Mouse (Mus musculus): ENCODE measurements at regions not wholly inside any gene's neighbourhood (a gene's known extent, or its start where the extent isn't known, plus 50 kb on each side); places are given as distances from the start of the nearest gene placed in this dataset.

GRCm38 (mm10) chr7:52510686-52511085, 495.2 kb upstream of the 1700015G11Rik start:
- ATAC-seq (no peak), DNase-seq (no peak)
- no peaks in the 10 kb centered on the region for H3K27me3 ChIP-seq (ENCODE audit: insufficient read depth, low read length)
- H3K27ac ChIP-seq (ENCODE audit: low read depth) = no peak overlapping the region
- no peaks in the 10 kb centered on the region for H3K4me1 ChIP-seq (ENCODE audit: insufficient read depth)
- no peak overlapping the region for H3K9ac ChIP-seq (replicated peaks)
- no peaks in the 10 kb centered on the region for H3K9me3 ChIP-seq (ENCODE audit: low read length)
- H3K4me3 ChIP-seq (ENCODE audit: low read depth, low read length) = no peak overlapping the region
- TF ChIP-seq CTCF (IDR thresholded peaks at IDR 0.05; ENCODE audit: low read depth) (no peak), EP300 (IDR thresholded peaks at IDR 0.05; ENCODE audit: low read depth) (no peak)
- H3K36me3 ChIP-seq (replicated peaks; ENCODE audit: insufficient read depth, low read length) = no peaks in the 10 kb centered on the region
- H3K4me2 ChIP-seq (ENCODE audit: low read depth, low read length) = no peak overlapping the region

- 61% methylated on average over 1 of the region's 1 CpGs for WGBS (ENCODE audit: insufficient replicate concordance)
- Histone ChIP-seq H3K4me3 (ENCODE audit: low read depth, low read length) (no peak overlapping the region), H3K4me2 (ENCODE audit: low read depth, low read length) (no peak overlapping the region), H3K9ac (replicated peaks) (no peak overlapping the region), H3K36me3 (replicated peaks; ENCODE audit: insufficient read depth, low read length) (no peaks in the 10 kb centered on the region), H3K27ac (ENCODE audit: low read depth) (no peak overlapping the region), H3K9me3 (ENCODE audit: low read length) (no peaks in the 10 kb centered on the region), H3K4me1 (ENCODE audit: insufficient read depth) (no peaks in the 10 kb centered on the region), H3K27me3 (ENCODE audit: insufficient read depth, low read length) (no peaks in the 10 kb centered on the region)
- ATAC-seq (no peak), DNase-seq (no peak)
- no peak for TF ChIP-seq EP300 (IDR thresholded peaks at IDR 0.05; ENCODE audit: low read depth)
- TF ChIP-seq CTCF (IDR thresholded peaks at IDR 0.05; ENCODE audit: low read depth) = no peak
These were observed 492.5 kb upstream of the 1700015G11Rik start for GRCm38 (mm10) chr7:52507988-52508387.

GRCm38 (mm10) chr7:52467135-52467534, 451.6 kb upstream of the 1700015G11Rik start:
- H3K27me3 ChIP-seq (ENCODE audit: insufficient read depth, low read length) = no peaks in the 10 kb centered on the region
- no peaks in the 10 kb centered on the region for H3K36me3 ChIP-seq (replicated peaks; ENCODE audit: insufficient read depth, low read length)
- no peak overlapping the region for H3K4me3 ChIP-seq (ENCODE audit: low read depth, low read length)
- H3K4me2 ChIP-seq (ENCODE audit: low read depth, low read length) = no peak overlapping the region
- H3K9me3 ChIP-seq (ENCODE audit: low read length) = no peaks in the 10 kb centered on the region; the same call in 1 of the 2 replicates
- H3K9ac ChIP-seq (replicated peaks) = no peak overlapping the region
- DNase-seq (no peak), ATAC-seq (no peak)
- H3K27ac ChIP-seq (ENCODE audit: low read depth) = no peak overlapping the region
- no peaks in the 10 kb centered on the region for H3K4me1 ChIP-seq (ENCODE audit: insufficient read depth)
- TF ChIP-seq EP300 (IDR thresholded peaks at IDR 0.05; ENCODE audit: low read depth) = no peak
- TF ChIP-seq CTCF (IDR thresholded peaks at IDR 0.05; ENCODE audit: low read depth) = peak; percentile 33

GRCm38 (mm10) chr7:52466585-52466984, 451.1 kb upstream of the 1700015G11Rik start:
- no peak for ATAC-seq
- no peaks in the 10 kb centered on the region; the same call in 1 of the 2 replicates for H3K9me3 ChIP-seq (ENCODE audit: low read length)
- WGBS (ENCODE audit: insufficient replicate concordance) = 73% methylated on average over 9 of the region's 9 CpGs

More at GRCm38 (mm10) chr7:52466585-52466984, 451.1 kb upstream of the 1700015G11Rik start:
- no peak overlapping the region for H3K27ac ChIP-seq (ENCODE audit: low read depth)
- no peak overlapping the region for H3K9ac ChIP-seq (replicated peaks)
- H3K4me3 ChIP-seq (ENCODE audit: low read depth, low read length) = no peak overlapping the region
- no peak overlapping the region for H3K4me2 ChIP-seq (ENCODE audit: low read depth, low read length)
- DNase-seq = no peak
- H3K27me3 ChIP-seq (ENCODE audit: insufficient read depth, low read length) = no peaks in the 10 kb centered on the region
- TF ChIP-seq CTCF (IDR thresholded peaks at IDR 0.05; ENCODE audit: low read depth) (no peak), EP300 (IDR thresholded peaks at IDR 0.05; ENCODE audit: low read depth) (no peak)
- H3K4me1 ChIP-seq (ENCODE audit: insufficient read depth) = no peaks in the 10 kb centered on the region
- H3K36me3 ChIP-seq (replicated peaks; ENCODE audit: insufficient read depth, low read length) = no peaks in the 10 kb centered on the region

Measured in liver, postnatal 0 days (tissue).